Mouse (Mus musculus) liver, embryonic 14.5 days (tissue): ENCODE results near the gene Cmip. TPM values are rescaled to one million over a fixed set of nuclear protein-coding genes. Genes with fewer than 3 reads are reported as not detected.

ENCODE experiments used
- ATAC-seq: fragments of 200-750 bp; cut with Nextera tagmentation; 2 replicates; pipeline ENCODE4 v1.8.0; 2017; ENCODE audit warnings: moderate number of reproducible peaks, mild to moderate bottlenecking, moderate library complexity; ENCODE audit not compliant: insufficient read depth
- DNase-seq, 3 experiments: peaks; one replicate each; pipeline ENCODE4 v3.0.0-alpha.2; 2012 to 2013; ENCODE audit warnings: low read depth in 3 of 3, low spot score in 3 of 3
- H3K27ac ChIP-seq: fragments of 300-500 bp; sonication (generic); 2 replicates; pipeline ENCODE4 v1.5.1; 2014; ENCODE audit warnings: moderate library complexity, mild to moderate bottlenecking, control low read depth, inconsistent platforms
- H3K27me3 ChIP-seq: fragments of 300-500 bp; sonication (generic); 2 replicates; pipeline ENCODE4 v1.6.1; 2014; ENCODE audit warnings: mild to moderate bottlenecking, low read length, moderate library complexity; ENCODE audit not compliant: control insufficient read depth, insufficient read depth
- H3K36me3 ChIP-seq: fragments of 300-500 bp; sonication (generic); replicated peaks from 2 replicates; pipeline ENCODE4 v1.6.1; 2014; ENCODE audit warnings: low read depth; ENCODE audit not compliant: control insufficient read depth, insufficient read depth
- H3K4me1 ChIP-seq, 2 experiments: fragments of 200-500 bp in 1 of 2; fragments of 300-500 bp in 1 of 2; sonication (generic) in 1 of 2; replicated peaks; 2 replicates each; pipeline ENCODE4 v1.6.1; 2012 to 2014; ENCODE audit warnings: antibody characterized with exemption in 1 of 2, inconsistent platforms in 1 of 2, low read length in 1 of 2; ENCODE audit not compliant: control insufficient read depth in 2 of 2, insufficient read depth in 2 of 2
- H3K4me2 ChIP-seq: fragments of 300-500 bp; sonication (generic); 2 replicates; pipeline ENCODE4 v1.6.1; 2014; ENCODE audit warnings: low read depth, mild to moderate bottlenecking, control low read depth, moderate library complexity
- H3K4me3 ChIP-seq, 2 experiments: fragments of 200-500 bp in 1 of 2; fragments of 300-500 bp in 1 of 2; sonication (generic) in 1 of 2; 2 replicates each; pipeline ENCODE4 v1.5.1; 2012 to 2014; ENCODE audit warnings: low read depth in 2 of 2, low read length in 2 of 2, mild to moderate bottlenecking in 2 of 2, control low read depth in 1 of 2, inconsistent platforms in 1 of 2, moderate library complexity in 1 of 2; ENCODE audit not compliant: insufficient read depth in 1 of 2
- H3K9ac ChIP-seq: fragments of 300-500 bp; sonication (generic); replicated peaks from 2 replicates; pipeline ENCODE4 v1.6.1; 2014; ENCODE audit warnings: mild to moderate bottlenecking, control low read depth, moderate library complexity
- H3K9me3 ChIP-seq: fragments of 300-500 bp; sonication (generic); 2 replicates; pipeline ENCODE4 v1.6.1; 2016; ENCODE audit warnings: low read length, mixed read lengths; ENCODE audit not compliant: control insufficient read depth
- CTCF ChIP-seq: IDR thresholded peaks from 2 replicates; pipeline ENCODE4 v1.5.1; 2016; ENCODE audit warnings: antibody characterized with exemption, low read depth, control low read depth
- EP300 ChIP-seq: IDR thresholded peaks from 2 replicates; pipeline ENCODE4 v1.6.1; 2016; ENCODE audit warnings: antibody characterized with exemption, low read depth
- WGBS: fragments of 180-500 bp; shearing (Covaris S2); extraction: QIAGEN DNeasy Blood & Tissue Kit; methylation state at CpG from one replicate; pipeline ENCODE4 v1.1.7; 2014; ENCODE audit not compliant: insufficient replicate concordance; 5-methylcytosine and 5-hydroxymethylcytosine counted together
- polyA plus RNA-seq, 2 experiments: library from polyadenylated mRNA; depleted of rRNA in 1 of 2; stranded (reverse) in 1 of 2; unstranded in 1 of 2; fragments of >200 nt; fragmentation: Nextera tagmentation in 1 of 2; extraction: Ambion mirVana in 1 of 2; gene quantifications; 2 replicates each; pipeline versions ENCODE4 v1.2.1 to v1.2.3; 2012 to 2014

The Cmip gene
- polyA plus RNA-seq, 2 experiments, result 6.7 to 10.4 TPM

GRCm38 (mm10) chr8:117480516-117480915 lies 223.7 kb downstream of the Cmip start:
- H3K4me2 ChIP-seq, result no peak overlapping the region
- H3K9me3 ChIP-seq, result no peaks in the 10 kb centered on the region
- no peaks in the 10 kb centered on the region for H3K36me3 ChIP-seq
- WGBS, result 57% methylated on average over 5 of the region's 5 CpGs
- no peak for ATAC-seq
- H3K4me3 ChIP-seq, result no peak overlapping the region
- no peak overlapping the region for H3K9ac ChIP-seq
- TF ChIP-seq EP300, result no peak
- TF ChIP-seq CTCF, result no peak
- peaks cover 0 to 1% of the 10 kb centered on the region in 2 experiments; a peak in 1 of 4 replicates for H3K4me1 ChIP-seq
- DNase-seq, result no peak
- no peak overlapping the region for H3K27ac ChIP-seq
- H3K27me3 ChIP-seq, result no peaks in the 10 kb centered on the region

DNA sequence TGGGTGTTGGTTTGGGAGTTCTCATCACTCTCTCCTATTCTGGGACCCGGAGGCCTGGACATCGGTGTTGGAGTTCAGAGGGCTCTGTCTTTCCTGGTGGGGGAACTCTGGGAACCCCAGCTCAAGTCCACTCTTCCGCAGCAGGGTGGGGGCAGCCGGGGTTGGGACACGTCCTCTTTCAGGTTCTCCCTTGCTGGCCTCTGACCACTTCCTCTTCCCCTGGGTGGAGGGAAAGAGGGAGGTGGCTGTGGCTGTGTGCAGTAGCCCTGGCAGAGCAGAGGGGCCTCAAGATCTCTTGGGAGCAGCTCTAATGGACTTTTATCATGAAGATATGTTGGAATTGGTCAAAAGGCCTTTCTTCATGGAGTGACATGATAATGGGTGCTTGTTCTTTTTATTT lies 225.0 kb downstream of the Cmip start:
- no peak overlapping the region for H3K27ac ChIP-seq
- no peak for DNase-seq
- no peak overlapping the region for H3K9ac ChIP-seq
- no peaks in the 10 kb centered on the region; a peak in 1 of 4 replicates for H3K4me1 ChIP-seq
- no peak for ATAC-seq
- no peak overlapping the region for H3K4me3 ChIP-seq
- no peaks in the 10 kb centered on the region for H3K36me3 ChIP-seq
- H3K4me2 ChIP-seq, result no peak overlapping the region
- no peaks in the 10 kb centered on the region for H3K27me3 ChIP-seq
- TF ChIP-seq CTCF, result no peak
- TF ChIP-seq EP300, result no peak
- 15% methylated on average over 5 of the region's 5 CpGs for WGBS
- H3K9me3 ChIP-seq, result no peaks in the 10 kb centered on the region

GRCm38 (mm10) chr8:117484731-117485130 lies 227.9 kb downstream of the Cmip start:
- Histone ChIP-seq H3K4me1 (no peaks in the 10 kb centered on the region; a peak in 1 of 4 replicates), H3K9ac (no peak overlapping the region), H3K27ac (no peak overlapping the region), H3K4me3 (no peak overlapping the region), H3K4me2 (no peak overlapping the region), H3K9me3 (no peaks in the 10 kb centered on the region), H3K27me3 (no peaks in the 10 kb centered on the region), H3K36me3 (no peaks in the 10 kb centered on the region)
- WGBS, result 67% methylated on average over 8 of the region's 8 CpGs
- ATAC-seq (no peak), DNase-seq (no peak)
- no peak for TF ChIP-seq EP300
- no peak for TF ChIP-seq CTCF

- 60% methylated on average over 1 of the region's 1 CpGs for WGBS
- H3K36me3 ChIP-seq, result no peaks in the 10 kb centered on the region
These were observed 228.5 kb downstream of the Cmip start for GRCm38 (mm10) chr8:117485316-117485715.

GRCm38 (mm10) chr8:117488246-117489005 lies 231.6 kb downstream of the Cmip start:
- Histone ChIP-seq H3K4me3 (no peak overlapping the region), H3K36me3 (no peaks in the 10 kb centered on the region), H3K4me2 (no peak overlapping the region), H3K9ac (no peak overlapping the region), H3K27ac (no peak overlapping the region), H3K4me1 (no peaks in the 10 kb centered on the region), H3K27me3 (no peaks in the 10 kb centered on the region), H3K9me3 (no peaks in the 10 kb centered on the region)
- TF ChIP-seq CTCF, result no peak
- TF ChIP-seq EP300, result no peak
- WGBS, result 63% methylated on average over 10 of the region's 10 CpGs
- DNase-seq (no peak), ATAC-seq (no peak)

More at GRCm38 (mm10) chr8:117485316-117485715, 228.5 kb downstream of the Cmip start:
- Histone ChIP-seq H3K9ac (no peak overlapping the region), H3K27me3 (no peaks in the 10 kb centered on the region), H3K4me3 (no peak overlapping the region), H3K4me1 (no peaks in the 10 kb centered on the region; a peak in 1 of 4 replicates), H3K27ac (no peak overlapping the region), H3K4me2 (no peak overlapping the region), H3K9me3 (no peaks in the 10 kb centered on the region)
- no peak for ATAC-seq
- no peak for TF ChIP-seq EP300
- no peak for TF ChIP-seq CTCF
- DNase-seq, result no peak
